Mouse (Mus musculus): ENCODE results near the gene Tm4sf5.

DNA sequence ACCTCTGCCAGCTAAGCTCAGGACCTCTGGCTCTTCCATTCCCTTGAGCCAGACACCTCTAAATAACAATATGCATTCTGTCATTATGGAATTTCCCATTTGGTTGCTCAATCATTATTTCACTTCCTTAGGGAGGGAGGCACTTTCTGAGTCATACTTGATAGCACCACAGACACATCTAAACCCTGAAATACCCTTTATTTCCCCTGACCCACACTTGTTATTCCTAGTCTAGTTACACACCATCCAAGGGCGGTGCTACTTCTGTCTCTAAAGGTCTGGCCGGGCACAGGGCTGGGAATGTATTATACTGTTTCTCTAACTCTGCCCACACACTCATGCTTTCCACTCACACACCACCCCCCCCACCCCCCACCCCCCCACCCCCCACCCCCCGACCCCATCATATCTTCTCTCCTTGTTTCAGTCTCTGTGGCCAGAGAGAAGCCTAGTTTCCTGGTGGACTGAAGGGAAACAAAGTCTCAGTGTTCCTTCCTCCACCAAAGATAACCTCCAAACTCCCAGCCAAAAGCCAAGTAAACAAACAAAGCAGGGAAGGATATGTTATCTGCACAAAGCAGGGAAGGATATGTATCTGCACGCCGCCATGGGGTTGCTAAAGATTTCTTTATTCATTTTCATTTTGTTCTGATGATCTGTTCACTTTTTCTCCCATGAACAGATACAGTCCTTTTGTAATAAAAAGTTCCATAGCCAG, 37.0 kb upstream of the Tm4sf5 start:
- no peak for TF ChIP-seq SMC3 (IDR thresholded peaks at IDR 0.05; ENCODE audit: low read depth, low read length)
- no peak for TF ChIP-seq E2F4 (IDR thresholded peaks at IDR 0.05; ENCODE audit: insufficient replicate concordance, low read depth, low read length)
- TF ChIP-seq POLR2A (IDR thresholded peaks at IDR 0.05; ENCODE audit: low read depth, low read length), result no peak
- TF ChIP-seq ZC3H11A (IDR thresholded peaks at IDR 0.05; ENCODE audit: low read depth, low read length), result no peak
- no peak for TF ChIP-seq CTCF (conservative IDR thresholded peaks at IDR 0.05 in 1 of 2, IDR thresholded peaks at IDR 0.05 in 1 of 2; ENCODE audit: low read depth in 2 of 2, low read length in 2 of 2)
- TF ChIP-seq RAD21 (IDR thresholded peaks at IDR 0.05; ENCODE audit: low read depth, low read length), result no peak
- no peak for TF ChIP-seq MAX (IDR thresholded peaks at IDR 0.05; ENCODE audit: low read length)
- no peak for TF ChIP-seq JUN (IDR thresholded peaks at IDR 0.05; ENCODE audit: insufficient read depth, low read depth, low read length)
